Mouse (Mus musculus): ENCODE measurements around the gene Lemd1. TPM values are rescaled to one million over a fixed set of nuclear protein-coding genes. Genes with fewer than 3 reads are reported as not detected.

Lemd1 gene
- total and polyA plus RNA-seq, 3 experiments: not detected

GRCm38 (mm10) chr1:132171619-132172018 is 19.6 kb upstream of the Lemd1 start:
- Histone ChIP-seq H3K27ac (ENCODE audit: insufficient read depth, low read depth) (no peak overlapping the region), H3K36me3 (replicated peaks in 1 of 2; ENCODE audit: control insufficient read depth in 1 of 2, insufficient read depth in 1 of 2, low read length in 1 of 2) (no peaks in the 10 kb centered on the region), H3K4me2 (ENCODE audit: insufficient read depth, low read depth, poor library complexity, severe bottlenecking) (no peak overlapping the region), H3K4me3 (replicated peaks in 1 of 3; ENCODE audit: low read depth in 2 of 3, low read length in 2 of 3, poor library complexity in 1 of 3) (no peak overlapping the region), H3K27me3 (replicated peaks) (peaks cover 49% of the 10 kb centered on the region), H3K79me2 (replicated peaks; ENCODE audit: control insufficient read depth, extremely low read depth, insufficient read depth, poor library complexity, severe bottlenecking) (no peaks in the 10 kb centered on the region), H3K9me3 (replicated peaks; ENCODE audit: low read length) (no peaks in the 10 kb centered on the region), H3K4me1 (ENCODE audit: control insufficient read depth in 1 of 2, insufficient read depth in 2 of 2) (peaks cover 0 to 12% of the 10 kb centered on the region in 2 experiments; a peak in 2 of 4 replicates), H3K9ac (ENCODE audit: insufficient read depth, low read depth) (no peak overlapping the region)
- no peak for DNase-seq (ENCODE audit: extremely low read depth)
- dilution Hi-C loops (cut with MboI; ENCODE audit: extremely low pct_ligation_motif_present, extremely low pct_unique_long_range_greater_than_20kb, low sequenced_read_pairs): no loop called here
- in situ Hi-C loops (cut with MboI; ENCODE audit: low pct_ligation_motif_present, low pct_unique_long_range_greater_than_20kb, low sequenced_read_pairs): no loop called here
- TF ChIP-seq ELF1 (IDR thresholded peaks at IDR 0.05; ENCODE audit: low read depth, low read length) (no peak), NRF1 (IDR thresholded peaks at IDR 0.05; ENCODE audit: low read depth, low read length) (no peak), NELFE (IDR thresholded peaks at IDR 0.05; ENCODE audit: low read depth, low read length) (no peak), RCOR1 (conservative IDR thresholded peaks at IDR 0.05; ENCODE audit: low read depth, low read length) (no peak), USF2 (conservative IDR thresholded peaks at IDR 0.05; ENCODE audit: low read depth, low read length) (no peak), GABPA (IDR thresholded peaks at IDR 0.05; ENCODE audit: insufficient replicate concordance, low read depth, low read length) (no peak)

DNA sequence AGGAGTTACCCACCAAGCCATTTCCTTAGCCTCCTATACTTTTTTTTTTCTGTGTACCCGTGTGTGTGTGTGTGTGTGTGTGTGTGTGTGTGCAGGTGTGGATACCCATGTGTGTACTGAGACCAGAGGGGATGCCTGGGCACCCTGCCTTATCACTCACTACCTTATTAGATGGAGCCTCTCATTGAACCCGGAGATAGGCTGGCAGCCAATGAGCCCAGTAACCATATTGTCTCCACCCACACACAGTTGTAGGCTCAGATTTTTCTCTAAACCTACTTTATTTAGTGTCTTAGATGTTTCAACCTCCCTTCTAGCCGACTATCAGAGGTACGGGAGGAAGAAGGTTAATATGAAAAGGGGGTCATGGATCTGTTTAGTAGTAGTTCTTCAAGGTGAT is 4.9 kb upstream of the Lemd1 start:
- H3K4me3 ChIP-seq (replicated peaks in 1 of 3; ENCODE audit: low read depth in 2 of 3, low read length in 2 of 3, poor library complexity in 1 of 3): no peak overlapping the region
- in situ Hi-C loops (cut with MboI; ENCODE audit: low pct_ligation_motif_present, low pct_unique_long_range_greater_than_20kb, low sequenced_read_pairs): no loop called here
- H3K9me3 ChIP-seq (replicated peaks; ENCODE audit: low read length): peaks cover 3% of the 10 kb centered on the region
- no peak overlapping the region for H3K4me2 ChIP-seq (ENCODE audit: insufficient read depth, low read depth, poor library complexity, severe bottlenecking)
- H3K79me2 ChIP-seq (replicated peaks; ENCODE audit: control insufficient read depth, extremely low read depth, insufficient read depth, poor library complexity, severe bottlenecking): no peaks in the 10 kb centered on the region
- H3K4me1 ChIP-seq (ENCODE audit: control insufficient read depth in 1 of 2, insufficient read depth in 2 of 2): no peaks in the 10 kb centered on the region
- no peak overlapping the region for H3K27ac ChIP-seq (ENCODE audit: insufficient read depth, low read depth)
- no peak overlapping the region for H3K9ac ChIP-seq (ENCODE audit: insufficient read depth, low read depth)
- peaks cover 50% of the 10 kb centered on the region for H3K27me3 ChIP-seq (replicated peaks)
- DNase-seq (ENCODE audit: extremely low read depth): no peak
- dilution Hi-C loops (cut with MboI; ENCODE audit: extremely low pct_ligation_motif_present, extremely low pct_unique_long_range_greater_than_20kb, low sequenced_read_pairs): no loop called here
- no peaks in the 10 kb centered on the region for H3K36me3 ChIP-seq (replicated peaks in 1 of 2; ENCODE audit: control insufficient read depth in 1 of 2, insufficient read depth in 1 of 2, low read length in 1 of 2)
- no peak for TF ChIP-seq JUND (conservative IDR thresholded peaks at IDR 0.05; ENCODE audit: low read depth, low read length)
- no peak for TF ChIP-seq ELF1 (IDR thresholded peaks at IDR 0.05; ENCODE audit: low read depth, low read length)
- no peak for TF ChIP-seq MYC (IDR thresholded peaks at IDR 0.05; ENCODE audit: low read depth, low read length)
- no peak for TF ChIP-seq MAZ (IDR thresholded peaks at IDR 0.05; ENCODE audit: low read depth, low read length)
- no peak for TF ChIP-seq HCFC1 (IDR thresholded peaks at IDR 0.05; ENCODE audit: low read depth, low read length)
- TF ChIP-seq KAT2A (IDR thresholded peaks at IDR 0.05; ENCODE audit: insufficient replicate concordance, low read length): no peak
- no peak for TF ChIP-seq MAX (IDR thresholded peaks at IDR 0.05; ENCODE audit: low read length)
- TF ChIP-seq USF1 (IDR thresholded peaks at IDR 0.05; ENCODE audit: low read depth, low read length): no peak
- no peak for TF ChIP-seq POLR2A (IDR thresholded peaks at IDR 0.05; ENCODE audit: low read depth, low read length)
- no peak for TF ChIP-seq IRF4 (IDR thresholded peaks at IDR 0.05; ENCODE audit: low read depth, low read length)
- TF ChIP-seq USF2 (conservative IDR thresholded peaks at IDR 0.05; ENCODE audit: low read depth, low read length): no peak
